Mouse (Mus musculus): ENCODE data around the gene Mbtd1. TPM values are rescaled to one million over a fixed set of nuclear protein-coding genes. Genes with fewer than 3 reads are reported as not detected.

Mbtd1 gene
- total RNA-seq, 2 experiments from 2014 or later: 36.3 to 39.3 TPM

DNA sequence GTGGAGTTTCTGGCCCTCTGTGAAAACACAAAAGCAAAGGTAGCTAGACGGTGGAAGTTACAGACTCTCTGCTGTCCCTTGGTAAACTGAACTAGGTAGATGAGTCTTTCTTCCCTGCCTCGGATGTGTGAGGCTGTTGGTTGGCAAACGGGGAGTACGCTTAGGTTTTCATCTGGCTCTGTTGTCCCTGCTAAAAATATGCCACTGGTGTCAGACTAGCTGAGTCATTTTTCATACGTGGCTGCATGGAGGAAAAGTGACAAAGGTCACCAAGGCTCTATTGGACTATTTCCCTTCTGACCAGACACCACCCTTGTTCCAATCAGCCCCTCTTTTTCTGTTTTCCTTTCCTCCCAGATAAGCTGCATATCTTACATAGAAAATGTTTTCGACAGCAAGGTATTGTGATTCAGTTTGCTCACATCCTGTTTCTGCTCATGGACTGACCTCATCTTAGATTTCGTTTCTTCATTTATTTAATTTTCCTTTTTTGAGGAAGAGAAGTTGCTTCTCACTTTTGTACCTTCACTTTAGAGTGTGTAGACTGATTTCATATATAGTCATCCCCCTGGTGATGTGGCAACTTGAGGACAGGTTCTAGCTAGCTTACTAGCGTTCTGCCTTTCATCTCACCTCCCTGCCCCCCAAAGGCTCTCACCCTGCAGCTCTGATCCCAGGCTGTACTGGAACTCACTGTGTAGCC is 102.1 kb downstream of the Mbtd1 start:
- DNase-seq: no peak

DNA sequence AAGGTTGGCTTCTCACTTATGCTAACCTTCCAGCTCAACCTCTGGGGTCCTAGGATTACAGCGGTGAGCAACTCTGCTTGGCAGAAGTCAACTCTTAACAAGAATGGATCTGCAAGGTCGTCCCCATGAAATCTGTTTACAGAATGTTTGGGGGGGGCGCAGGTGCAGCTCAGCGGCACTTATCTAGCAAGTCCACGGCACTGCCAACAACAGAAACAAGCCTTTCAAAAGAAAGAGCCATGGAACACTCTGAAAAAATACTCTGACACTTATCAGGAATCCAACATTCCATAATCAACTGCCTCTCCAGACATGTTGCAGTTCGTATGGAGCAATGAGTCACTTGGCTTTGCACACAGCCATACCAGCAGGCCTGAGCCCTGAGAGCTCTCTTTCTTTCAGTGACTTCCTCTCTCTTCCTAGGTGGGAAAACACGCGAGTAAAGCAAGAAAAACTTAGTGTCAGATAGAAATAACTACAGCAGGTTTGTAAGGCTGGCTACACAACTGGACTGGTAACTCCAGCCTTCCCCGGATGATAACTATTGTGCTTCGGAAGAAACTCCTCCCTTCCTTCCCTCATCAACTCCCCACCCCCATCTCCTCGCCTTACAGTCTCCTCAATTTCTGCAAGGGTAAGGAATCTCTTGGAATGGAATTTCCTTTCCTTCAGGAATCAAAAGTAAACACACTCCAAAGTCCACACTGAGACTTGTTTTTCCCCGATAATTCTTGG is 102.8 kb downstream of the Mbtd1 start:
- no peak for DNase-seq

DNA sequence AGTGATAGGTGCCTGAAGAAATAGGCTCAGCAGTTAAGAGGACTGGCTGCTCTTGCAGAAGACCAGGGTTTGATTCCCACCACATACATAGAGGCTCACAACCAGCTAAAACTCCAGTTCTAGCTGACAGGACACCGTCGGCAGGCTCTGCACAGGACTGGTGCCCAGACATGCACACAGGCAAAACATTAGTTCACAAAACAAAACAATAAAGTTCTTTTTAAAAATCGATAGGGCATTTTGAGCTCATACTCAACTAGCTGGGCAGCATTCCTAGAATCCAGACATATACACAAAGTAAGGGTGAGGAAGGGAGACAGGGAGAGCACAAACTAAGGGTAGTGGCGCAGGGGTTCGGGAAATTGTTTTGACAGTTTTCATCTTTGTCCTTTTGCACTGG is 108.9 kb downstream of the Mbtd1 start:
- DNase-seq: no peak

DNA sequence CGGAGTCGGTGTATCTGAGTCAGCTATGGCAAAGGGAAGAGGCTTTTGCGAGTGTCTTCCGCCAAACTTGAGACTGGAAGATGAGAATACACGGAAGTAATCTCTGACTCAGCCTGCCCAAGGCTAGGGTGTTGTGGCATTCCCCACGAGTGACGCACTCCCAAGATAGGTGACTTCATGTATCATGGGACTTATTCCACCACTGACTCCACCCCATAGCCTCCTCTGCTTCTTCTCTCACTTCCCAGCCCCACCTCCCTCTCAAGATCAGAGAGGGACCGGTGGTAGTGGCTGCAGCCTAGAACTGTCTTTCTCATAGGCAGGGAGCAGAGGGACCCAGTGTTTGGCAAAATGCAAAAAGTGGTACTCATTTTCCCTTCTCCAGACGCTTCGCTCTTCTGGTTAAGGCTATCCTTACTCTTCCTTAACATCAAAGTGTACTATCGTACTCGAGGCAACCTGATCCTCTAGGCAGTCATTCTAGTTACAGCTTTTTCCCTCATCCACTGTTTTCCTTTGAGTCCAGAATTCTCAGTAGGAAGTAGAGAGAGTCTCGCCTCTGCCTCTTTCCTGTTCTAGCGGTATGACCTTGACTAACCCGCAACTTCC is 109.6 kb downstream of the Mbtd1 start:
- DNase-seq: peak; percentile 63 to 67

DNA sequence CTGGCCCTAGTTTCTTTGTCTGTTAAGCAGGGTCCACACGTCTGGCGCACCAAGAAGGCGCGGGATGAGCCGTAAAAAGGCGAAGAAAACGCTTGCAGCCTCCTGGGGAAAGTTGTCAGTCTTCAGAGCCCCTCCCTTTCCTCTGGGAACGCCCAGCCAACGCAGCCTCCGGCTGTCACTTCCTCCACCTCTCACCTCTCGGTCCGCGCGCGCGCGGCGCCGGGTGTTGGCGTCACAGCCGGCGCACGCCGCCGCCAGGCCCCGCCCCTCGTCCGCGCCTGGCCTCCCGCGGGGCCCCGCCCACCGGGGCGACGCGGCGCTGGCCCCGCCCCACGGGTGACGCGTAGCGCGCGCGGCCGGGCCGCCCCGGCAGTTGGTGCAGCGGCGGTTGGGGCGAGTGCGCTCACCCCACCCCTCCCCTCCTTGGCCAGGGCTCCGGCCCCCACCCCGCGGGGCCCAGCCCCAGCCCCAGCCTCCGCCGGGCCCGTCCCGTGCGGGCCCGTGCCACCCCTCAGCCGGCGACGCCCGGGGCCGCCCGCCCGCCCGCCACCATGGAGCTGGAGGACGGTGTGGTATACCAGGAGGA is 110.2 kb downstream of the Mbtd1 start, which contains the start of gene Spag9:
TSS of gene Spag9 (plus strand) at position 372 of the 586 bp plus-strand sequence.
- peak; percentile 90 for DNase-seq

Other genes starting within 250 kb of the Mbtd1 start
- 10 to 100 TPM; 23.6 to 26.1 TPM for gene Utp18, start 86 bp upstream of the Mbtd1 start, total RNA-seq (2021)
- gene Nme2, start 70.4 kb downstream of the Mbtd1 start, total RNA-seq (2021): 10 to 100 TPM; 77.8 to 91.6 TPM
- 100 to 1,000 TPM; 123 to 125 TPM for gene Gm20390, start 82.4 kb downstream of the Mbtd1 start, total RNA-seq (2021)
- 10 to 100 TPM; 56.9 to 82.9 TPM for gene Nme1, start 82.7 kb downstream of the Mbtd1 start, total RNA-seq (2021)
- gene Spag9, start 110.2 kb downstream of the Mbtd1 start, total RNA-seq (2021): 100 to 1,000 TPM; 217 to 221 TPM